ENCODE assay signal across 19 mouse cellular contexts in the genomic region with DNA sequence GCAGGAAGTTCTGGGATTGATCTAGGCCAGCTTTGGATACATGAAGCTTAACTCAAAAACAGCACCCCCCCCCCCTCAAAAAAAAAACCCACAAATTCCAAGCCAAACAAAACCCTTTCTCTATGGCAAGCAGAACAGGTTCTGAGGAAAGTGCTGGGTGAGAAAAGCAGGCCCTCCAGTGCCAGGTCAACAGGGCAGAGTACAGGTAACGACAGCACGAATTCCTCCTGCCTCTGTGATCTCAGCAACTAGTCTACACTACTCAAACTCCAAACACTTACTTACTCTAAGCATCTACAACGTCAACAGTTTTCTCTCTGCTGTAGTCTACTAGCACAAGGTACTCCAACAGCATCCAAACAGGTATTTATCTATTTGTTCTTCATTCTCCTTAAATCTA. TPM values are rescaled to one million over a fixed set of nuclear protein-coding genes. Genes with fewer than 3 reads are reported as not detected.
DNase-seq lines count a peak whose midpoint lies in the region; ATAC-seq and TF ChIP-seq lines count a peak whose summit lies in the region.
"Had no signal": no experiment of that assay in that cellular context is flagged by ENCODE, and none has a peak within 500 bp of the region (broad histone marks: within the 10 kb centered on the region; RNA-seq: fewer than 3 reads in every experiment).

No protein-coding gene starts in this region.

- H3K27me3 ChIP-seq in lung, embryonic 15.5 days = no peaks in the 10 kb centered on the region
- H3K27me3 ChIP-seq in intestine, embryonic 15.5 days (replicated peaks) = no peaks in the 10 kb centered on the region
- no peaks in the 10 kb centered on the region for H3K27me3 ChIP-seq in small intestine, adult 2 months (ENCODE audit: control insufficient read depth, insufficient read depth, low read length)
- H3K27me3 ChIP-seq: embryonic facial prominence, embryonic 12.5 days; forebrain, embryonic 15.5 days; heart, embryonic 15.5 days had no signal

- ATAC-seq in lung, embryonic 15.5 days (ENCODE audit: borderline replicate concordance, extremely low read depth, low FRiP score, low TSS enrichment) = no peak
- peak; percentile 50; the same call in 1 of the 2 replicates for ATAC-seq in intestine, embryonic 15.5 days
- ATAC-seq: forebrain, embryonic 15.5 days had no signal

- H3K27ac ChIP-seq in lung, embryonic 15.5 days = 0 out of 2 replicates have a peak overlapping the region, but pooled peaks have one; percentile 3
- no peak overlapping the region for H3K27ac ChIP-seq in intestine, embryonic 15.5 days
- 0 out of 2 replicates have a peak overlapping the region, but pooled peaks have one; percentile 31 for H3K27ac ChIP-seq in small intestine, adult 2 months (ENCODE audit: insufficient read depth, low read depth, low read length)
- H3K27ac ChIP-seq: embryonic facial prominence, embryonic 12.5 days; forebrain, embryonic 15.5 days; heart, adult 2 months; heart, embryonic 15.5 days had no signal

- peaks cover 2% of the 10 kb centered on the region; the same call in 1 of the 2 replicates for H3K36me3 ChIP-seq in lung, embryonic 15.5 days
- no peaks in the 10 kb centered on the region for H3K36me3 ChIP-seq in intestine, embryonic 15.5 days
- peaks cover 1% of the 10 kb centered on the region; the same call in 1 of the 2 replicates for H3K36me3 ChIP-seq in small intestine, adult 2 months (ENCODE audit: control insufficient read depth, insufficient read depth, low read length)
- H3K36me3 ChIP-seq: embryonic facial prominence, embryonic 12.5 days; forebrain, embryonic 15.5 days; heart, embryonic 15.5 days had no signal

- H3K4me1 ChIP-seq in lung, embryonic 15.5 days = peaks cover 30% of the 10 kb centered on the region
- H3K4me1 ChIP-seq in intestine, embryonic 15.5 days (replicated peaks) = peaks cover 5% of the 10 kb centered on the region; the same call in 1 of the 2 replicates
- peaks cover 12% of the 10 kb centered on the region; the same call in 1 of the 2 replicates for H3K4me1 ChIP-seq in small intestine, adult 2 months (ENCODE audit: control insufficient read depth, insufficient read depth, insufficient read length, low read length)

- H3K9me3 ChIP-seq in lung, embryonic 15.5 days = no peaks in the 10 kb centered on the region
- H3K9me3 ChIP-seq in intestine, embryonic 15.5 days = no peaks in the 10 kb centered on the region
- H3K9me3 ChIP-seq: embryonic facial prominence, embryonic 12.5 days; forebrain, embryonic 15.5 days; heart, embryonic 15.5 days had no signal

- WGBS in lung, embryonic 15.5 days = 56% methylated on average over 3 of the region's 3 CpGs
- WGBS in intestine, embryonic 15.5 days = 60% methylated on average over 3 of the region's 3 CpGs
- 40% methylated on average over 3 of the region's 3 CpGs for WGBS in small intestine, adult 2 months

- no peak for TF ChIP-seq POLR2A in small intestine, adult 2 months (IDR thresholded peaks at IDR 0.05; ENCODE audit: low read depth, low read length)

- TF ChIP-seq CTCF in small intestine, adult 2 months (IDR thresholded peaks at IDR 0.05; ENCODE audit: extremely low read depth, insufficient read length, insufficient replicate concordance, low read depth, low read length) = no peak

- peak; percentile 19 for DNase-seq in kidney, adult 9 months
- no peak for DNase-seq in kidney, adult 18-20 months
- no peak for DNase-seq in lung, postnatal 36 days
- DNase-seq in spleen, postnatal 10 days (ENCODE audit: low spot score in 2 of 2) = no peak
- DNase-seq in natural killer cell, adult 2 months (ENCODE audit: low spot score in 2 of 2) = no peak
- DNase-seq: adrenal gland, postnatal 10 days; cerebellum, adult 11 months; cerebellum, adult 8-10 months; cerebellum, postnatal 25 days; gastrocnemius, postnatal 10 days; heart, adult 2 months; heart, postnatal 14 days had no signal

- H3K4me3 ChIP-seq in lung, embryonic 15.5 days = no peak overlapping the region
- no peak overlapping the region for H3K4me3 ChIP-seq in intestine, embryonic 15.5 days (replicated peaks)
- no peak overlapping the region for H3K4me3 ChIP-seq in small intestine, adult 2 months (ENCODE audit: low read depth, low read length)
- H3K4me3 ChIP-seq: embryonic facial prominence, embryonic 12.5 days; forebrain, embryonic 15.5 days; heart, adult 2 months; heart, embryonic 15.5 days had no signal

- H3K4me2 ChIP-seq in lung, embryonic 15.5 days = no peak overlapping the region
- no peak overlapping the region for H3K4me2 ChIP-seq in intestine, embryonic 15.5 days (replicated peaks)
- H3K4me2 ChIP-seq: embryonic facial prominence, embryonic 12.5 days; forebrain, embryonic 15.5 days; heart, embryonic 11.5 days; heart, embryonic 15.5 days had no signal

- no peak overlapping the region for H3K9ac ChIP-seq in lung, embryonic 15.5 days
- no peak overlapping the region for H3K9ac ChIP-seq in intestine, embryonic 15.5 days
- H3K9ac ChIP-seq: embryonic facial prominence, embryonic 12.5 days; forebrain, embryonic 15.5 days; heart, embryonic 15.5 days had no signal

RNA-seq across cellular contexts. Expression of gene Cnot2, which starts 48.8 kb away (rescaled TPM):
- polyA plus RNA-seq in lung, embryonic 15.5 days (2015; fragmentation: Nextera tagmentation; extraction: Ambion mirVana) = 103 and 104 TPM in 2 replicates
- 76.4 and 88.1 TPM in 2 replicates for polyA plus RNA-seq in intestine, embryonic 15.5 days (2015; fragmentation: Nextera tagmentation; extraction: Ambion mirVana)
- polyA plus RNA-seq in small intestine, adult 2 months (2012; rRNA removed) = 8.7 and 19.2 TPM in 2 replicates

RNA-seq across cellular contexts. Expression of gene Kcnmb4, which starts 58.9 kb away (rescaled TPM):
- 3.7 and 4.0 TPM in 2 replicates for polyA plus RNA-seq in lung, embryonic 15.5 days (2015; fragmentation: Nextera tagmentation; extraction: Ambion mirVana)
- polyA plus RNA-seq in intestine, embryonic 15.5 days (2015; fragmentation: Nextera tagmentation; extraction: Ambion mirVana) = 3.5 and 3.9 TPM in 2 replicates
- polyA plus RNA-seq in small intestine, adult 2 months (2012; rRNA removed) = 2.9 and 8.9 TPM in 2 replicates
